Mouse (Mus musculus) left cerebral cortex, adult 9 months (tissue): ENCODE measurements around the gene Prkag2.
"Not testable (repeated sequence)": the region's sequence is repeated elsewhere in the genome, so short reads cannot be mapped to it uniquely, and the experiment has no call there.

Experiments
- DNase-seq, 2 experiments: peaks; one replicate each; pipeline ENCODE4 v3.0.0; 2022; ENCODE audit warnings: low spot score in 2 of 2

Prkag2 gene

GRCm38 (mm10) chr5:25087064-25087463, 13.4 kb downstream of the Prkag2 start:
- peak; percentile 64 to 81 for DNase-seq

GRCm38 (mm10) chr5:25086234-25086633, 14.2 kb downstream of the Prkag2 start:
- peak in 1 of 2 experiments; percentile 73 for DNase-seq

GRCm38 (mm10) chr5:25085170-25085569, 15.3 kb downstream of the Prkag2 start:
- peak; percentile 74 to 94 for DNase-seq

DNA sequence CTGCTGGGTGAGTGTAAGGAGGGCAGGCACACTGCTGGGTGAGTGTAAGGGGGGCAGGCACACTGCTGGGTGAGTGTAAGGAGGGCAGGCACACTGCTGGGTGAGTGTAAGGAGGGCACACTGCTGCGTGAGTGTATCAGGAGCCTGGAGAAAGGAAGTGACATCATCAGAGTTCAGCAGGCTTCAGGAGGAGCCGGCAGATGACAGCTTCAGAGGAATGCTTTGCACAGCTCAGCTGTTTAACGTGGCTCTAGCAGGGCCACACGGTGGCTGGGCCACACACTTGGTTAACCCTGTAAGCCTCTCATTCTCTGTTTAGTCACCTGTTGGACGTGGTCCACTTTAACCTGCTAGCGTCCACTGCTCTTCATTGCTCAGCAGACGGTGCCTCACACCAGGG, 16.6 kb downstream of the Prkag2 start:
- DNase-seq, result no peak

GRCm38 (mm10) chr5:25082542-25082941, 17.9 kb downstream of the Prkag2 start:
- DNase-seq, result no peak

- peak; percentile 66 to 86 for DNase-seq
Measured at GRCm38 (mm10) chr5:25081545-25081944, 18.9 kb downstream of the Prkag2 start.

GRCm38 (mm10) chr5:25080994-25081393, 19.4 kb downstream of the Prkag2 start:
- no peak for DNase-seq

DNA sequence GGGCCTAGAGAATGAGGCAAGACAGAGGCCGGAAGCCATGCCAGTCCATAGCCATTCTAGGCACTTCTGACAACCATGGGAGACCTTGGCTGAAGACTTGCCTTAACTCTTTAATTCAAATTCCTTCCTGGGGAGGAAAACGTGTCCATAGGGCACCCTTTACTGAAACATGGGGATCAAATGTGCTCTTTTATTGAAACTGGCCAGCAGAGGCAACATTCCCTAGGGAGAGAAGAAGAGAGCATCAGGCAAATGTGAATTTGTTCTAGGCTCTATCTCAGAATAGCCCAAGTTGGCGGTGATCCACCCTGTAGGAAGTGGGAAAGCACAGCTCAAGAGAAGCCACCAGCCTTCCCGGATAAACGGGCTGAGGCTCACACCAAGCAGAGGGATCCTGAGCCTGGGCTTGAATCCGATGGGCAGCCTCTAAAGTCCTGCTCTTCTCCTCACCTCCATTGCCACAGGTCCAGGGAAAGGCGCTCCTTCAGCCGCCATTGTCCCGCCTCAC, 19.9 kb downstream of the Prkag2 start:
- DNase-seq, result peak in 1 of 2 experiments; percentile 84

- no peak for DNase-seq
Measured at GRCm38 (mm10) chr5:25079766-25080265, 20.6 kb downstream of the Prkag2 start.

DNA sequence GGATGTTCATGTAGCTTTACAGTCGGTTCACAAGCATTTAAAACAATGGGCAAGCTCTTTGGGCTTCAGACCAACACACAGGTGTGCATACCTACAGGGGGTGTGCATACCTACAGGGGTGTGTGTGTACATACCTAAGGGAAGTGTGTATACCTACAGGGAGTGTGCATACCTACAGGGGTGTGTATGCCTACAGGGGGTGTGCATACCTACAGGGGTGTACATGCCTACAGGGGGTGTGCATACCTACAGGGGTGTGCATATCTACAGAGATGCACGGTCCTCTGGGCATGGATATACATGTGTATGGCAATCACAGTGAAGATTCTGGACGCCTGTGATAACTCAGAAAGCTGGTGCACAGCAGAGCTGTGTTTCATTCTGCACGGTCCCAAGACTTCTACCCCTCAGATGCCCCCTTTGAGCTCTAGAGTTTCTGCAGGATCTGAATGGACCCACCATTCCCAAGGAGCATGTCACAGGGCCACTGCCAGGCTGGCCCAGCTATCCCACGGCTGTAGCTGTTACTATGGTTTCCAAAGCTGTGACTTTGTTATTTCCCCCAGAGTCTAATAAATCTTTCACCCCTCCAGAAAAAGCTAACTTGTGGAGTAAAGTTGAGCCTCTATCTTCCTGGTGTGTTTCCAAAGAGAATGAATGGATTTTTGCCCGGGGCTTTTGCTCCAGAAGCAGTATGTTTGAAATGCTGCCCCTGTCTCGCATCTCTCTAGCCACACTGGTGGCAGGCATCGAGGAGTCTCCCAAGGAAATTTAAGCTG, 22.4 kb downstream of the Prkag2 start:
- no peak for DNase-seq

DNA sequence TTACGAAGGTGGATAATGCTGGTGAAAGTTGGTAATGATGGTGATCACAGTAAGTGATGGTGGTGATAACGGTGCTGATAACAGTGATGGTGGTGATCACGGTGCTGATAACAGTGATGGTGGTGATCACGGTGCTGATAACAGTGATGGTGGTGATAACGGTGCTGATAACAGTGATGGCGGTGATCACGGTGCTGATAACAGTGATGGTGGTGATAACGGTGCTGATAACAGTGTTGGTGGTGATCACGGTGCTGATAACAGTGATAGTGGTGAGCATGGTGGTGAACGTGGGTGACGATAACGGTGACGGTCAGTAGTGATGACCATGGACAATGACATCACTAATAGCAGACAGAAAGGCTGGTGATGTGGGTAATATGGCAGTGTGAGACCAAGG, 23.2 kb downstream of the Prkag2 start:
- not testable (repeated sequence) for DNase-seq

GRCm38 (mm10) chr5:25075623-25076022, 24.8 kb downstream of the Prkag2 start:
- DNase-seq, result no peak

DNA sequence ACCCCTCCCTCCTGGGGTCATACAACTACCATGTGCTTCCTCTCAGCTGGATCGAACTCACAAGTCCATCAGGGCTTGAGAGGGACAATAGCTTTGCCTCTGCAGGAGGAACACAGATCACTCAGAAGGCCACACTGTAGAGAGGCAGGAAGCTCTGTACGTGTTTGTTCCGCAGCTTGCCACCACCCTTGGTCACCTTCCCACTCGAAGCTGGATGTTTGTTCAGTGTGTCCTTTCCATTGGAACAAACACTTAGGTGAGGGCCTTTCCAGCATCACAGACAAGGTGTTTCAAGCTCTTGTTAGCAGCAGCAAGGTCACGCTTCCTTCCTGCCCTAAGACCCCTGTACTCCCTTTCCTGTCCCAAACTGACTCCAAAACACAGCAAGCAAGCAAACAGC, 30.6 kb downstream of the Prkag2 start:
- no peak for DNase-seq

- no peak for DNase-seq
Measured at GRCm38 (mm10) chr5:25067122-25067521, 33.3 kb downstream of the Prkag2 start.

DNA sequence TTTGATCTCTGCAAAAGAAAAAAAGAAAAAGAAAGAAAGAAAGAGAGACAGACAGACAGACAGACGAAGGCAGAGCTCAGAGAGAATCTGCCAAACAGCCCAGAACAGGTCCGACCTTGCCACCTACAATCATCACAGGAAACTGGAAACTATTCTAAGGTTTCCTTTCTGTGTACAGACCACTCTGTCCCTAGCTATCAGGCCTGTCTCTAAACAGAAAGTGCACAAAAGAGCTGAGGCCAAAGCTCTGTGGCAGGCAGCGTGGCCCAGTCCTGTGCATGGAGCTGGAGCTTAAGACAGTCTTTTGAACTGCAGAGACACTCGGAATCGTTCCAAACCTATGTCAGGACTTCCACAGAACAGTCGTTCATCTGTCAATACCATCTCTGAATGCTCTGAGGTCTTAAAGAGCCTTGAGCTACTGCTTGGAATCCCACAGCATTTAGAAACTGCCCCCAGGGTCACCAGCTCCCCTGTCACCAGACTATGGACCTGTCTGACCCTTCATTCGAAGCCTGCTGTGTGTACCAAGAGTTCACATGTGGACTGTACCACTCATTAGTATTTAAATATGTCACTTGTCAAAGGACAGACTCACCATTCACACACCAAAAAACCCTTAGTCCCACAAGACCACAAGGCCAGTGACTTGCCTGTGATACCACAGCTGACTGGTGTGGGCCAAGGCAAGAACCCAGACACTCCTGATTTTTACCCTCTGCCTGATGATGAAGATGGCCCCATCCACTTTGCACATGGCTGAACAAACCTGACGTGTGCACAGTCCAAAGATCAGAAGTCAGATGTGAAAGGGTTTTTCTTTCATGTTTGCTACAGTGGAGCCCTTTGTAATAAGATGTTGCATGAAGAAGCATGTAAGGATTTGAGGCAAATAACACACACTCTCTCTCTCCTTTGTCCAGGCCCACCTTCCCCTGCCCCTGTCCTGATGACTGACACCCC, 35.9 kb downstream of the Prkag2 start:
- no peak for DNase-seq

GRCm38 (mm10) chr5:25062506-25063132, 37.8 kb downstream of the Prkag2 start:
- no peak for DNase-seq

DNA sequence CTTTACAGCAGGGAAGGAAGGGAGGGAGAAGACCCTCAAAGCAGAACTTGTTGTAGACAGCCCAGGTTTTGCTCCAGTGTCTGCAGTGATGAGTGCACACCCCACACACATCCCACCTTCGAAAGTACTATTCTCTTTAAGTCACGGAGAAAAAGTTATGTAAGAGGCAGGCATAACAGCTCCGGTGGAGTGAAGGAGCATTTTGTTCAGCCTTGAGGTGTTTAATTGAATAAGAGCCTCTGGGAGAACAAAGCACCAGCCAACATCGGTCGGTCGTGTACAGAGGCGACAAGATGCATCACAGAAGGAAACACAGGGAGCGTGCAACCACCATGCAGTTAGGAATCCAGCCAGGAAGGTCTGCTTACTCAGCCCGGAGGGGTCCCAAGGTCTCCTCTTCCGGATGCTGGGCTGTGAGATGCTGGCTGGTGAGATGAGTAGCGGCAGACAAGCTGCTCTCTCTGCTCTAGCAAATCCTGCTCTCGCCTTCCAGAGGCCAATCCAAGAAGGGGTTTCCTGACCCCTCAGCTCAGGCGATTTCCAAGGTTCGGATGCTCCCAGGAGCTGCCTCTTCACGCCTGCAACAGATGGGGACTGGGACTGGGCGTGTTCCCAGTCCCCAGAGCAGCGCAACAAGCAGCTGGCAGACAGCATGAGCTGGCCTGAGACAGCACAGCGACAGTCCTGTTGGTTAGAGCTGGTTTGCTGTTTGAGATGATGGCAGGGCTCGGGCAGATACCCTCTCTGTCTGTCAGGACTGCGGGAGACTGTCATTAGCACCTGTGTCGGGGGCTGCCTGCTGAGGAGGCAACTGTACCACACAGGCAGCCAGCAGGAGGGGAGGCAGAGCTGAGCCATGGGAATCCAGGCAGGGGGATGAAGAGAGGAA, 41.3 kb downstream of the Prkag2 start:
- peak in 1 of 2 experiments; percentile 55 for DNase-seq

- no peak for DNase-seq
Measured at GRCm38 (mm10) chr5:25058417-25058816, 42.0 kb downstream of the Prkag2 start.

GRCm38 (mm10) chr5:25055288-25055687, 45.2 kb downstream of the Prkag2 start:
- DNase-seq, result peak in 1 of 2 experiments; percentile 64

DNA sequence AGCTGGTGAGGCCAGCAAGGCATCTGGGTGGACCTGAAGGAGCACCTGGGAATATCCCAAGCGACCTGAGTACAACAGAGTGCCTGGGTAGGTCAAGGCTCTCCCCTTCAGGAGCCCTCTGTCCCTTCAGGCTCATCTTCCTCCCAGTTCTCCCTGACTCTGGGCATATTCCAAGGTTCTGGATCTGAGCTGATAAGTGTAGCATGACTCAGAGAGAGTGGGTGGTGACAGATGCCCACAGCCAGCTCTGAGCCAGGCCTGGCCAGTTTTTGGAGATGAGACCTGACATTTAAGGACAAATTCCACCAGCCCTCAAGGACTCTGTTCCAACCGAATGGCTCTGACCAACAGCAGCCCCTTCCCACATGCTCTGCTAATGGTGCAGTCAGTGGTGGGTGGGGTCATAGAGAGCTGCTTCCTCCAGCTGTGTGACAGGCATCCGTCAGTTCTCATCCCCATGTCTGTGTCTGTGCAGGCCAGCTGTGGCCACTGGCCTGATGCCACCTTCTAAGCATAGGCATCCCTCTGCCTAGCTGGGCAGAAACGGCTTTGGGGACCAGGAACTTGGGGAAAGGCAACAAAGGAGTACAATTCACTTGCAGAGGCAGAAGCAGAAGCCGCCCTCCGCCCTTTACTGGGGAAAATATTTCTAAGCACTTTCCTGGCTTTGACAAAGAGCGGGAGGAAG, 46.3 kb downstream of the Prkag2 start:
- DNase-seq, result peak in 1 of 2 experiments; percentile 69
